Mouse (Mus musculus): ENCODE measurements around the gene Faf1. TPM values are rescaled to one million over a fixed set of nuclear protein-coding genes. Genes with fewer than 3 reads are reported as not detected.
A peak's percentile ranks its signal among the peaks of the same experiment; 100 is the strongest.

Faf1 gene
- total RNA-seq, 2 experiments from 2014 or later = 31.8 to 34.3 TPM

DNA sequence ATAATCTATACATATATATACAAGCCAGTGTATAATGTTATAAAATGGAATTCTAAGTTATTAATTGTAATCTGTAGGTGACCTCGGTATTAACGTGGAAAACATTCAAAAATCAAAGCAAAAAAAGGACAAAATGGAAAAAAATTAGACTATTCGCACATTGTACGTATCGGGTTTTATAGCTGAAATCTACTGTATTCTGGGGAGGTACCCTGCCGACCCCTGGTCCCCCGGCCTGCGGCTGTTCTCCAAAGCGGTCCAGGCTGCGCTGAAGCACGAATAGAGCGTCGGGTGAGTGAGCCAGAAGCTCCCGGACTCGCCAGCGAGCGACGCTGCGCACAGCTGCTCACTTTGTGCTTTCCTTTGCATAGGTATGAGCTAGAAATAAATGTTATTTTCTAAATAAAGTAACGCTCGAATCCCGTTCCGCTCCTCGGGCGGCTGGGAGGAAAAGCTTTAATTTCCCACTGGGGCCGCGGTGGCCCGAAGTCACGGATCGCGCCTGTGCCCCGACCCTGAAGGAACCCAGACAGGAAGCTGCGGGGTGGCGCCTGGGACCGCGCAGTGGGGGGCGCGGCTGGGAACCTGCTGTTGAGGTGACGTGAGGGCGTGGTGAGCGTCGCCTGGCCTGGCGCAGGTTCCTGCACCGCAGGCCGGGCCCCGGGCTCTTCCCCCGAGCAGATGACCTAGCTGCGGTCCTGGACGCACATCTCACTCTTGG, 307.1 kb downstream of the Faf1 start:
- DNase-seq (ENCODE audit: extremely low spot score in 1 of 2, low spot score in 2 of 2) = peak in 1 of 2 experiments; percentile 37
- intact Hi-C loops (cut with DNase I) = loop anchor here (5.0 kb wide), 2 partner anchors 304 to 321 kb away; no protein-coding TSS in a partner anchor

DNA sequence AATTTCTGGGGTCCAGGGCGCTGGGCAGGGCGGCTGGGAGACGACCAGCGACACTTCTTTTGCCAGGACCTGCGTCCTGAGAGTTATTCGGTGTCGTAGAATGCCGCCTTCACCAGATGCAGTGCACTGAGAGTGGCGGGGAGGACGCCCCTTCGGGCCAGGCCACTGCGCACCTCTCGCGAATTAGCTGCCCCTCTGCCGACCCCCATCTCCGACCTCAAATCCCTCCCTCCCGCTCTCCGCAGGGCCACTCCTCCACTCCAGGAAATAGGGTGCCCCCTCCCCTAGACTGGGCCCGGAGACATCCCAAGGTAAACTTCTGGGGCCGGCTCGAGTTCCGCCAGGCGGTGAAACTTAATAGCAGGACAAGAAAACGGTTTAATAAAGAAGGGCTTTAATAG, 307.6 kb downstream of the Faf1 start:
- no peak for DNase-seq (ENCODE audit: extremely low spot score in 1 of 2, low spot score in 2 of 2)
- intact Hi-C loops (cut with DNase I) = loop anchor here (5.0 kb wide), 2 partner anchors 303 to 322 kb away; no protein-coding TSS in a partner anchor

DNA sequence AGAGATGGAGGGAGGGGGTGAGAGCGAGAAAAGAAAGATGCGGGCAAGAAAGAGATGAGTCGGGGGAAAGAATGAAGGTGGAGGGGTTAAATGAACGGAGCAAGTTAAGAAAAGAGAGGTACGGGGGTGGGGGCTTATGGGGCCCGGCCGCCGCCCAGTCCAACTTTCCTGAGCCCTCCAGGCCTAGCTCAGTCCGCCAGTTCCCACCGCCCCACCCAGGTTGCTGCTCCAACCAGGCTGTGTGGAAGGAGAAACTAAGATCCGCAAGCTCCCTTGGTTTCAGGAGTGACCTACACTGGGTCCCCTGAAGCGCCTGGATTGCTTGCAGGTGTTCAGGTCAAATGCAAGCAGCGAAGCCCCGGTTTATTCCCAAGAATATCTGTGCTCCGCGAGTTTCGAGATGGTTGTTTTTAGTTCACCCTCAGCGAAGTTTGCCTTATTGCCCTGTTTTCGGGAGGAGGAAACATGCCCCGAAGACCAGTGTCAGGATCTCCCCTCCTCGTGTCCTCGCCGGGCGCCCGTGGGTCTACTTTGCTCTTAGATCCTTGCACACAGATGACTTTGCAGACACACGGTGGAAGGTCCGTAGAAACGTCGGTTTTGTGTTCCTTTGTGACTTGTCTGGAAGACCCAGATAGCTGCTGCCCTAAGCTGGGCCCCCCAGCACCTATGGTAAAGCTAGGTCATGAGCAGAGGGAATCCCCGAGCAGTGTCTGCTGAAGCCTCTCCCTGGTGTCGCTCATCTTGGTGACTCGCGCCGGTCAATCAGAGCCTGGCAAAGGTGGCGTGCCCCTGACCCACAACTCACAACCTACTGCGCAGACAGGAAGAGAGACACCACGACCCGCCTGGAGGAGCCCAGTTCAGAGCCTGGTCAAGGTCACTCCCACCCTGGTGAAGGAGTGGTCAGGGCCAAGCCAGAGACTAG, 308.4 kb downstream of the Faf1 start:
- DNase-seq (ENCODE audit: extremely low spot score in 1 of 2, low spot score in 2 of 2) = no peak
- intact Hi-C loops (cut with DNase I) = loop anchor here (5.0 kb wide), 2 partner anchors 303 to 322 kb away; no protein-coding TSS in a partner anchor

DNA sequence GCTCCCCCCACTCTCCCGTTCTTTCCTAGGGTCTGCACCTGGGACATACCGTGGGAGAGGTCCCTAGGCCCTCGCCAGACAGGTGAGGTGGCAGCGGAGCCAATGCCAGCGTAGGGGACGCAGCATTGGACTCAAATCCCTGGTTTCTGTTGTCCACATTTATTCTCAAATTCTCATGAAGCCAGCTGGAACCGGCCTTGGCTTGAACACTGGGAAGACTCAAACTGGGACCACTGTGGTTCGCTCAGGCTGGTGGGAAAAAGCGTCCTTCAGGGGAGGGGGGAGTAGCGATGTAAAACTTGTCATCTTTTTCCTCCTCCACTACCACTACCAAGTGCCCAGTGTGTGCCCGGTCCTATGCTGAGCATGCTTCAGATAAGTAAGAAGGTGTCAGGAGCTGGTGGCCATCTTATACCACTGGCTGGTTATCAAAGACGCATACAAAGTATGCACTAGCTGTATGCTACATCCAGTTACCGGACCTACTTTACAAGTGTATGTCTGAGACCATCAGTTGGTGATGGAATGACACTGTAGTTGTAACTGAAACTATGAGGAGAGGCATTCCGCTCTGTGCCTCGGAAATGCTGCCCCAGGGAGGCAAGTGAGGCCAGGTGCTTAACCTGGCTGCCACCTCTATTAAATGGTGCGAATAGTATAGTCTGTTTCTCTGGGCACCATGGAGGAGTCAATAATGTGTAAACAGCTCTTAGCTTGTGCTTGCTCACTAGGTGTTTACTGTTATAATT, 309.2 kb downstream of the Faf1 start:
- DNase-seq (ENCODE audit: extremely low spot score in 1 of 2, low spot score in 2 of 2) = no peak
- intact Hi-C loops (cut with DNase I) = no loop called here

DNA sequence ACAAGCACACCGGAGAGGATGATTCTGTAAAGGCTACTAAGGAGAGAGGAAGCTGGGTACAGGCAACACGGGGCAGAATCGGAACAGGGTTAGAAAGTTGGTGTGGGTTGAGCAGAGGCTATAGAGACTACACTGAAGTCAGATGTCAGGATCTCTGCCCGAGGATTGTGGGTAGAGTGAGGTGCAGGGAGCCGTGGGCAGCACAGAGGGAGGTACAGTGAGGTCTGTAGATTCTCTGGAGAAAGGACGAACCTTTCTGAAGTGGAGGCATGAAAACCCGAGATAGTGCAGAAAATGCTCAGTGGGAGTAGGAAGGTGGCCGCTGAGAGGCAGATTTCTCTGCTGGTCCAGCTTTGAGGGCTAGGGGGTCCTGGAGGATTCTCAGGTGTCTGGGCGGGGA, 309.9 kb downstream of the Faf1 start:
- no peak for DNase-seq (ENCODE audit: extremely low spot score in 1 of 2, low spot score in 2 of 2)
- intact Hi-C loops (cut with DNase I) = no loop called here

DNA sequence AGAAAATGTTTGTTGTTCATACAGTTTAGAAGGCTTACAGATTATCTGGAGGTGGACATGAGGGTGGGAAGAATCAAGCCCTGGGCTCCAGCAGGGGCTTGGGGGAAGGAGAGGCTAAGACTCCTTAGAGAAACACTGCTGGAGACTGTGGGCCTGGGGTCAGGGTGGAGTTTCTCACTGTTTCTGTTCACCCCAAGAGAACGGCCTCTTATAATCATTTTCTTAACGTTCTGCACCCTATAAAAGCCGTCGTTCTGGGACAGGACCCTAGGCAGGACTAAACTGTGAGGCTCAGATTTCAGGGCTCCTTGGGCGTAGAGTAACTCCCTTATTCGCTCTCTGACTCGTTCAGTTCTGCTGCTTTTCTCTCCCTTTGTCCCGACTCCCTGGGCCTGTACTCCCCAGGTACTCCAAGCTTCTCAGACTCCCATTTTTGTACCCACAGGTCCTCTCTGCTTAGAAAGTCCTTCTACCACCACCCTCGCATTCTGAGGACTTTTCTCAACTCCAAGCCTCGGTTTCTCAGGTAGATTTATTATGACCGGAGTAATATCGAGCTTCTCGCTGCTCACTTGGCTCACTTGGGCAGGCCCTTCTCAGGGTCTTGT, 310.5 kb downstream of the Faf1 start:
- intact Hi-C loops (cut with DNase I) = no loop called here
- DNase-seq (ENCODE audit: extremely low spot score in 1 of 2, low spot score in 2 of 2) = no peak

DNA sequence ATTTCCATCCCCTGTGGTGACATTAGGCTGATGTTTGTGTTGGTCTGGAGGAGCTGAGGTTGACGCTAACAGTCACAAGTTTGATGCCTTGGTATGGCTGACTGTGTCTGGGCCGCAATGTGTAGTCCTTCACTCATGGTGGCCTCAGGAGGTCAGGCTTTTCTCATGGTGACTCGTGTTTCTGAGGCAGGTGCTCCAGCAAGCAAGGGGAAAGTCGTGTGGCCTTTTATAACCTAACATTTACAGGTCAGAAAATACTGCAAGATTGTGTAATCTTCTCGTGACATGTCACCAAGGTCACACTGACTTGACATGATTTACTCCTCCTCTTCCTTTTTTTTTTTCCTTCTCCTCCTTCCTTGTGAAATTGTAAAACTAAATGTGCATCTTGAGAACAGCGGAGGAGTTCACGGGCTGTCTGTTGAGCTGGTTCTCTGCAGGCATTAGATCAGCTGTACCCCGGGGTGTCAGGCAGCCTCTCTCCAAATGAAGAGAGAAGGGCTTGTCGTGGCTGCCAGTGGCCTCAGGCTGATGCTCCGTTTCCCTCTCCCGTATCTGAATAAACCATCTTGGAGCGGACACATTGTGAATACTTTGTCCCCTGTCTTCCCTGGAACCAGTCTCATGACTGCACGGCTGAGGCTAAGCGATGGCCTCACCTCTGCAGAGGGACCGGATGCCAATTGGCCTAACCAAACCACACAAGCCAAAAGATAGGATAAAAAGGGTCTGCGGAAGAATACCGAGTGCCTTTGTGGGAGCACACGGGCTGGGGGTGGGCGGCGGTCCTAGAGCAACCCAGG, 311.4 kb downstream of the Faf1 start:
- DNase-seq (ENCODE audit: extremely low spot score in 1 of 2, low spot score in 2 of 2) = no peak
- intact Hi-C loops (cut with DNase I) = no loop called here

DNA sequence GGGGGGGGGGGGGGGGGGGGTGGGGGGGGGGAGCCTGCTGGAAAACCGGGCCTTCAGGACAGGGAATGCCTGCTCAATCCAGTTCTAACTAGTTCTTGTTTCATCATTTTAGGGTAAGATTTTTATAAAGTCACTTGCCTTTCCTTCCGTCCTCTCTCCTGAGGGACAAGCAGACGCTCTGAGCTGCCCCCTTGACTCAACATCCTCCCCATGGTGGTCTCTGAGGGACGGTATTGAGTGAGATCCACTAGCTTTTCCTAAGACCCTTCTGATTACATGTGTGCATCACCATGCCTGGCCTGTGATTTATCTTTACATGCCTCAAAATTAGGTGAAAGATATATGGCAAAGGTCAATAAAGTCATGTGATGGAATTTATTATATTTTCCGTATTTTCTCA, 312.0 kb downstream of the Faf1 start:
- no peak for DNase-seq (ENCODE audit: extremely low spot score in 1 of 2, low spot score in 2 of 2)
- intact Hi-C loops (cut with DNase I) = no loop called here

DNA sequence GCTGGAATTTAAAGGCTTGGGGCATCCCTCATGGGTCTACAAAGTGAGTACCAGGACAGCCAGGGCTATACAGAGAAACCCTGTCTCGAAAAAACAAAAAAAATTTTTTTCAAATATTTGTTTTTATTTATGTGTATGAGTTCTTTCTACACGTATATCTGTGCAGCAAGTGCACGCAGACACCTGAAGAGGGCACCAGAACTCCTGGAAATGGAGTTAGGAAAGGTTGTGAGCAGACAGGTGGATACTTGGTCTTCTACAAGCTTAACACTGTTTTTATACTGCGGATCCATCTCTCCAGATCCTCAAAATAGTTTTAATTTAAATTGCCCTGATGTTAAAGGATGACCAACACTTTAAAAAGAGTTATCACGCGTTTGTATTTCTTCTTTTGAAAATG, 312.8 kb downstream of the Faf1 start:
- DNase-seq (ENCODE audit: extremely low spot score in 1 of 2, low spot score in 2 of 2) = no peak
- intact Hi-C loops (cut with DNase I) = no loop called here

DNA sequence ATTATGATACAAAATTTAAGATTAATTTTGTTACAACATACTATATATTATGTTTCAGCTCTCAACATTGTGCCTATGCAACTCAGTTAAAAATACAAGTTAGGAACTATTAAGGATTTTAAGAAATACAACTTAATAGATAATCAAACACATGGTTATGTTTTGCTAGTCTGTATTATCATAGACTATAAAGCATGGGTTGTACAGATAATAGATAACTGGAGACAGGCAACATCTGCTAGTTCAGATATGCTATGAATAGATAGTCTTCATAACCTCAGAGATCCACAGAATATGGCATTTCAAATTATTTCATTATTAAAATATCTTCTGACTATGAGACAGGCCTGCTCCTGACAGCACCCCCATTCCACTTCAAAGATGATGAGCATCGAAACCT, 329.7 kb downstream of the Faf1 start:
- intact Hi-C loops (cut with DNase I) = no loop called here
- DNase-seq (ENCODE audit: extremely low spot score in 1 of 2, low spot score in 2 of 2) = no peak

Other genes starting within 250 kb of the Faf1 start
- 100 to 1,000 TPM; 188 to 189 TPM for gene Rnf11, start 191.9 kb upstream of the Faf1 start, total RNA-seq (2021)
- gene 4930522H14Rik, start 145.3 kb upstream of the Faf1 start, total RNA-seq (2021) = not detected
- gene Cdkn2c, start 9.4 kb upstream of the Faf1 start, total RNA-seq (2021) = 1 to 10 TPM; 5.3 to 5.9 TPM

Data from left cerebral cortex, postnatal 10 days (tissue).